Mouse (Mus musculus) spleen, adult 18-20 months (tissue): ENCODE results near the gene Ttll13.

ENCODE experiments used
- DNase-seq, 2 experiments: peaks; one replicate each; pipeline ENCODE4 v3.0.0; 2022; ENCODE audit warnings: mixed read lengths in 2 of 2

Ttll13 gene

DNA sequence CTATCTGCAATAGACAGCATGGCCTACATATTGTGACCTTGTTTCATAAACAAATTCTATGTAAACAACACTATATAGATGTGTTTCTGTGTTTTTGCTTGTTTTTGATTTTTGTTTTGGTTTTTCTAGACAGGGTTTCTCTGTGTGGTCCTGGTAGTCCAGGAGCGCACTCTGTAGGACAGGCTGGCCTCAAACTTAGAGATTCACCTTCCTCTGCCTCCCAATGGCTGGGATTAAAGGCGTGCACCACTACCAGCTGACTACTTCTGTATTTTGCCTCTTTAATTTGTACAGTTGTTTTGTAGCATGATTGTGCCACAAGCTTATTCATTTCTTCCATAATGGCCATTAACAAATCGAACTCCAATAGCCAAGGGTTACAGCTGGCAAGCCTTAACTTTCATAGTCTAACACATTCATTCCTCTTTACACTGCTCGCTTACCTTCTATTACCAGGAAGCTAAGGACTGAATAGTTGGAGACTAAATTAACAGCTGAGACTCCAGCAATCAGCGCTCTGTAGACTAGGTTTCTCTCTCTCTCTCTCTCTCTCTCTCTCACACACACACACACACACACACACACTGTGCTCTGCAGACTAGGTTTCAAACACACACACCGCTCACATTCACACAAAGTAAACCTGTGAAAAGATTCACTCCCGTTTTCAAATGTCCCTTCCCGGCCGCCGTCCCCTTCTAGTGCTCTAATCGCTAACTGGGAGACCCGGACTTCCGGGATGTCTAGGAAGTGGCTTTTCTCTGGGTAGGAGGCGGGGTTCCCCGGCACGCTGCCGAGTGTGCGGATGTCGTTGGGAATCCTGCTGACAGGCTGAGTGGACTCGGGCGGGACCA, 22.9 kb downstream of the Ttll13 start, which contains the start of gene Vps33b:
TSS of gene Vps33b (plus strand) at position 753 of the 854 bp plus-strand sequence.
- peak; percentile 86 to 95 for DNase-seq

- no peak for DNase-seq
These were observed 23.6 kb downstream of the Ttll13 start for GRCm38 (mm10) chr7:80269751-80270255.

DNA sequence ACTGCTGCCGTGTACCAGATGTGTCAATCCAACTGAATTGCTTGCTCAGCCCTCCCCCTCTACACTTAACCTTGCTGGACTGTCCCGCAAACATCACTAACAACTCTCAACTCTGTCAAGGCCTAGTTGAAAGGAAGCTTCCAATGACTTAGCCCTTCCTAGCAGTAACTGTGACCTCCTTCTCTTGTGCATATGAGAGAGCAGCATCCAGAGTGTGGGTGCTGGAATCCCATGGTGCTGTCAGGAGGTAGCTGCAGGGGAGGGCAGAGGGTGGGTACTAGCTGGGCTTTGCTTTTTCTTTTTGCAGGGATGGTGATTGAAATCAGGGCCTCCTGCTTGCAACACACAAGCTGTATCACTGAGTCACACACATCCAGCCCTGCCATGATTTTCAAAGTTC, 27.3 kb downstream of the Ttll13 start:
- DNase-seq = no peak

GRCm38 (mm10) chr7:80276374-80276773, 30.2 kb downstream of the Ttll13 start:
- no peak for DNase-seq

DNA sequence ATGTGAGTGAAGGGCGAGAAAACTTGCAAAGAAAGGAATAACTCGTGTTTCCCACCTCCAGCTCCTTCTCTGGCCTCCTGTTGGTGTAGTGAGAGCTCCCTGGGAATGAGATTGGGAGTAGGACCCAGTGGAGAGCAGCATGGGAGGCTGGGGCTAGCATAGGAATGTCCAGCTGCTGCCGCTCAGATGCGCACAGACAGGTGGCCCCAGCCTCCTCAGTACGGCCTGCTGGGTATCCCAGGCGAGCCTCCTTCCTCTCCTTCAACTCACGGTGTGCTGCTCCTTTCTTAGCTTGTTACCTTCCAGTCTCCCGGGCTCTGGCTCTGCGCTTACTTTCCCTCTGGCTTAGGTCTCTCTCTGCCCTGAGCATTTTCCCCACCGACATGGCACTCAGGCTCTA, 33.9 kb downstream of the Ttll13 start:
- no peak for DNase-seq

GRCm38 (mm10) chr7:80280998-80281397, 34.8 kb downstream of the Ttll13 start:
- DNase-seq = no peak

DNA sequence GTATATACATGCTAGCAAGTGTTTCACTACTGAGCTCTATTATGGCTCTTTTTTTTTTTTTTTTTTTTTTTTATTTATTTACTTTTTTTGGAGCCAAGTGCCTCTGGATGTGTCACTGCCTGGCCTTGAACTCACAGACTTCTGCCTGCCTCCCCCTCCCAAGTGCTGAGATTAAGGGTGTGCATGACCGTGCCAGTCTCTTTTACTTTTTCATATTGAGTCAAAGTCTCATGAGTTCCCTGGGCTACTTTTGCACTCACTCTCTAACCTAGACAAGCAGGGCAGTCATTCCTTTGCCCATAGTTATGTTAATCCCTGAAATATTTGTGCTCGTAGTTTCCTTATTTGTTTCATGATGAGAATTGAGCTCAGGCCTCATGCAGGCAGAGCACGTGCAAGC, 35.5 kb downstream of the Ttll13 start:
- DNase-seq = no peak

- DNase-seq = no peak
These were observed 37.2 kb downstream of the Ttll13 start for GRCm38 (mm10) chr7:80283226-80283918.

- no peak for DNase-seq
These were observed 38.2 kb downstream of the Ttll13 start for GRCm38 (mm10) chr7:80284391-80284790.

DNA sequence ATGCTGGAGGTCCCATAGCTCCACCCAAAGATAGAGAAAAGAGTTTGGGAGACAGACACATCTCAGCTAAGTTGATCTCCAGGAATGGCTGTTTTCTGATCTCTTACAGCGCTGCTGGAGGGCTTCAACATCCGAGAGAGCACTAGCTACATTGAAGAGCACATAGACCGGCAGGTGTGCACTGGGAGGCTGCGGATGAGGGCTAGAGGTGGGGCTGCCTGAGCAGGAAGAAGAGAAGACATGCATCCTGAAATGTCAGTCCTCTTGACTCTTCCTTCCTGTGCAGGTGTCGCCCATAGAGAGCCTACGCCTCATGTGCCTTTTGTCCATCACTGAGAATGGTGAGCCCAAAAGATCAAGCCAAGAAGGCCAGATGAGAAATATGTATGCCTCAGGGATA, 39.5 kb downstream of the Ttll13 start:
- DNase-seq = no peak

- DNase-seq = no peak
These were observed 41.6 kb downstream of the Ttll13 start for GRCm38 (mm10) chr7:80287736-80288135.

- DNase-seq = peak; percentile 96 to 98
These were observed 48.0 kb downstream of the Ttll13 start, which contains the start of gene Prc1 for GRCm38 (mm10) chr7:80294062-80294763. Prc1 (plus strand) TSS chr7:80294450.

GRCm38 (mm10) chr7:80294764-80295648, 48.8 kb downstream of the Ttll13 start:
- DNase-seq = no peak

- no peak for DNase-seq
These were observed 50.3 kb downstream of the Ttll13 start for GRCm38 (mm10) chr7:80296462-80296861.

- DNase-seq = no peak
These were observed 50.9 kb downstream of the Ttll13 start for GRCm38 (mm10) chr7:80297041-80297440.

- no peak for DNase-seq
These were observed 52.6 kb downstream of the Ttll13 start for GRCm38 (mm10) chr7:80298754-80299153.

GRCm38 (mm10) chr7:80299568-80299967, 53.4 kb downstream of the Ttll13 start:
- DNase-seq = no peak

GRCm38 (mm10) chr7:80301522-80301921, 55.3 kb downstream of the Ttll13 start:
- DNase-seq = no peak

GRCm38 (mm10) chr7:80307766-80308165, 61.6 kb downstream of the Ttll13 start:
- DNase-seq = no peak
